Mouse (Mus musculus) CH12.LX (cell line): ENCODE measurements around the gene Igfbp5. TPM values are rescaled to one million over a fixed set of nuclear protein-coding genes. Genes with fewer than 3 reads are reported as not detected.
A peak's percentile ranks its signal among the peaks of the same experiment; 100 is the strongest.

Experiments used
- DNase-seq: peaks from one replicate; pipeline ENCODE4 v3.0.0-alpha.2; 2013; ENCODE audit errors: extremely low read depth
- H3K27ac ChIP-seq: 2 replicates; pipeline ENCODE4 v1.5.1; 2012; ENCODE audit warnings: low read depth, mild to moderate bottlenecking, control low read depth, moderate library complexity; ENCODE audit not compliant: insufficient read depth
- H3K27me3 ChIP-seq: replicated peaks from 2 replicates; pipeline ENCODE3; 2012; ENCODE audit warnings: inconsistent platforms
- H3K36me3 ChIP-seq, 2 experiments: replicated peaks in 1 of 2; 2 replicates each; pipeline versions ENCODE3 to v1.6.1; 2012; ENCODE audit warnings: inconsistent platforms in 1 of 2, low read length in 1 of 2, mild to moderate bottlenecking in 1 of 2, mixed read lengths in 1 of 2, moderate library complexity in 1 of 2; ENCODE audit not compliant: control insufficient read depth in 1 of 2, insufficient read depth in 1 of 2
- H3K4me1 ChIP-seq, 2 experiments: 2 replicates each; pipeline ENCODE4 v1.6.1; 2012; ENCODE audit warnings: inconsistent platforms in 1 of 2, moderate library complexity in 1 of 2; ENCODE audit not compliant: insufficient read depth in 2 of 2, control insufficient read depth in 1 of 2
- H3K4me2 ChIP-seq: 2 replicates; pipeline ENCODE4 v1.6.1; 2012; ENCODE audit warnings: low read depth, mild to moderate bottlenecking, control low read depth; ENCODE audit not compliant: poor library complexity, insufficient read depth, severe bottlenecking
- H3K4me3 ChIP-seq, 3 experiments: fragments of 150-350 bp in 1 of 3; sonication (generic) in 1 of 3; replicated peaks in 1 of 3; 2 replicates each; pipeline versions ENCODE3 to v1.5.1; 2011 to 2012; ENCODE audit warnings: low read depth in 2 of 3, low read length in 2 of 3, mild to moderate bottlenecking in 2 of 3, moderate library complexity in 2 of 3, control low read depth in 1 of 3, improper control_type of control experiment in 1 of 3, inconsistent platforms in 1 of 3, mixed read lengths in 1 of 3; ENCODE audit not compliant: poor library complexity in 1 of 3
- H3K79me2 ChIP-seq: replicated peaks from 2 replicates; pipeline ENCODE4 v1.6.1; 2012; ENCODE audit warnings: mild to moderate bottlenecking, moderate library complexity; ENCODE audit not compliant: control insufficient read depth, poor library complexity, insufficient read depth, severe bottlenecking; ENCODE audit errors: extremely low read depth
- H3K9ac ChIP-seq: 2 replicates; pipeline ENCODE4 v1.6.1; 2012; ENCODE audit warnings: low read depth, mild to moderate bottlenecking, control low read depth, moderate library complexity; ENCODE audit not compliant: insufficient read depth
- H3K9me3 ChIP-seq: replicated peaks from 2 replicates; pipeline ENCODE3; 2012; ENCODE audit warnings: low read length, inconsistent platforms, mixed read lengths
- CHD1 ChIP-seq: IDR thresholded peaks from 2 replicates; pipeline ENCODE4 v1.6.1; 2012; ENCODE audit warnings: low read depth, low read length, improper control_type of control experiment, inconsistent platforms
- CTCF ChIP-seq, 2 experiments: IDR thresholded peaks in 1 of 2; conservative IDR thresholded peaks in 1 of 2; 2 replicates each; pipeline ENCODE4 v1.5.1; 2011 to 2012; ENCODE audit warnings: low read depth in 2 of 2, low read length in 2 of 2, improper control_type of control experiment in 1 of 2, inconsistent platforms in 1 of 2, mild to moderate bottlenecking in 1 of 2, moderate library complexity in 1 of 2
- ELF1 ChIP-seq: IDR thresholded peaks from 2 replicates; pipeline ENCODE4 v1.6.1; 2014; ENCODE audit warnings: low read depth, mild to moderate bottlenecking, inconsistent platforms, low read length, improper control_type of control experiment
- HCFC1 ChIP-seq: IDR thresholded peaks from 2 replicates; pipeline ENCODE4 v1.6.1; 2012; ENCODE audit warnings: low read depth, mild to moderate bottlenecking, inconsistent platforms, low read length, improper control_type of control experiment
- IRF4 ChIP-seq: IDR thresholded peaks from 2 replicates; pipeline ENCODE4 v1.6.1; 2014; ENCODE audit warnings: low read depth, mild to moderate bottlenecking, inconsistent platforms, low read length, improper control_type of control experiment
- KAT2A ChIP-seq: IDR thresholded peaks from 2 replicates; pipeline ENCODE4 v1.6.1; 2012; ENCODE audit warnings: low read length, improper control_type of control experiment, inconsistent platforms; ENCODE audit not compliant: insufficient replicate concordance
- MAX ChIP-seq: IDR thresholded peaks from 2 replicates; pipeline ENCODE4 v1.6.1; 2011; ENCODE audit warnings: low read length, improper control_type of control experiment
- MAZ ChIP-seq: IDR thresholded peaks from 2 replicates; pipeline ENCODE4 v1.6.1; 2012; ENCODE audit warnings: low read depth, mild to moderate bottlenecking, inconsistent platforms, low read length, improper control_type of control experiment, moderate library complexity
- PAX5 ChIP-seq: IDR thresholded peaks from 2 replicates; pipeline ENCODE4 v1.6.1; 2012; ENCODE audit warnings: low read length, inconsistent platforms, mixed read lengths
- POLR2AphosphoS2 ChIP-seq: IDR thresholded peaks from 2 replicates; pipeline ENCODE4 v1.6.1; 2011; ENCODE audit warnings: low read depth, low read length, improper control_type of control experiment
- RAD21 ChIP-seq: IDR thresholded peaks from 2 replicates; pipeline ENCODE4 v1.6.1; 2011; ENCODE audit warnings: low read depth, mild to moderate bottlenecking, low read length, improper control_type of control experiment, moderate library complexity
- RCOR1 ChIP-seq: conservative IDR thresholded peaks from 2 replicates; pipeline ENCODE4 v1.6.1; 2012; ENCODE audit warnings: low read depth, mild to moderate bottlenecking, inconsistent platforms, low read length, improper control_type of control experiment
- SIN3A ChIP-seq: IDR thresholded peaks from 2 replicates; pipeline ENCODE4 v1.6.1; 2012; ENCODE audit warnings: low read length, improper control_type of control experiment, inconsistent platforms
- SMC3 ChIP-seq: IDR thresholded peaks from 2 replicates; pipeline ENCODE4 v1.6.1; 2011; ENCODE audit warnings: low read depth, low read length, improper control_type of control experiment
- USF2 ChIP-seq: conservative IDR thresholded peaks from 2 replicates; pipeline ENCODE4 v1.6.1; 2011; ENCODE audit warnings: low read depth, low read length, improper control_type of control experiment
- ZC3H11A ChIP-seq: IDR thresholded peaks from 2 replicates; pipeline ENCODE4 v1.6.1; 2012; ENCODE audit warnings: low read depth, mild to moderate bottlenecking, inconsistent platforms, low read length, improper control_type of control experiment
- ZKSCAN1 ChIP-seq: IDR thresholded peaks from 2 replicates; pipeline ENCODE4 v1.6.1; 2012; ENCODE audit warnings: low read depth, inconsistent platforms, low read length, improper control_type of control experiment, borderline replicate concordance
- ZMIZ1 ChIP-seq: IDR thresholded peaks from 2 replicates; pipeline ENCODE4 v1.6.1; 2012; ENCODE audit warnings: low read depth, mild to moderate bottlenecking, inconsistent platforms, low read length, improper control_type of control experiment
- dilution Hi-C: fragments of 300-500 bp; cut with MboI; formaldehyde crosslinking; loops from 2 replicates; pipeline ENCODE4 v1.14.3; 2020; ENCODE audit warnings: low sequenced_read_pairs; ENCODE audit not compliant: extremely low pct_unique_long_range_greater_than_20kb, extremely low pct_ligation_motif_present
- in situ Hi-C: fragments of 300-500 bp; cut with MboI; formaldehyde crosslinking; loops from 3 replicates; pipeline ENCODE4 v1.14.3; 2019; ENCODE audit warnings: low sequenced_read_pairs, low pct_ligation_motif_present, low pct_unique_long_range_greater_than_20kb, mixed read lengths
- polyA plus RNA-seq: library from polyadenylated mRNA; unstranded; fragments of >175 nt; gene quantifications from 2 replicates; pipeline ENCODE4 v1.2.1, GENCODE M21; 2012; ENCODE audit warnings: low read depth; ENCODE audit not compliant: insufficient read length
- total RNA-seq, 2 experiments: library from RNA; depleted of rRNA; stranded (reverse); fragments of 300-350 nt in 1 of 2; fragments of >200 nt in 1 of 2; gene quantifications; 2 replicates each; pipeline ENCODE4 v1.2.3; 2012 to 2014

Gene Igfbp5
- total and polyA plus RNA-seq, 3 experiments, result 0.08 to 0.09 TPM; not detected in 1

GRCm38 (mm10) chr1:72878473-72879318 is 4.0 kb upstream of the Igfbp5 start:
- H3K27me3 ChIP-seq, result peaks cover 51% of the 10 kb centered on the region
- H3K36me3 ChIP-seq, result no peaks in the 10 kb centered on the region
- no peak overlapping the region for H3K4me3 ChIP-seq
- in situ Hi-C loops (loop anchor here (10.0 kb wide), 2 partner anchors 946 to 976 kb away; no protein-coding TSS in a partner anchor), dilution Hi-C loops (no loop called here)
- H3K9me3 ChIP-seq, result no peaks in the 10 kb centered on the region
- DNase-seq, result no peak
- H3K79me2 ChIP-seq, result no peaks in the 10 kb centered on the region
- peak overlapping the region; percentile 22; the same call in 1 of the 2 replicates for H3K9ac ChIP-seq
- TF ChIP-seq PAX5 (no peak), ZKSCAN1 (no peak), ZMIZ1 (no peak), POLR2AphosphoS2 (no peak), CHD1 (no peak), ZC3H11A (no peak), SIN3A (no peak), KAT2A (no peak), USF2 (no peak), MAZ (no peak), MAX (no peak), RCOR1 (no peak), IRF4 (no peak)
- peak overlapping the region; percentile 60 for H3K4me2 ChIP-seq
- peaks cover 0 to 11% of the 10 kb centered on the region in 2 experiments; a peak in 2 of 4 replicates for H3K4me1 ChIP-seq
- no peak overlapping the region for H3K27ac ChIP-seq

GRCm38 (mm10) chr1:72877892-72878291 is 3.2 kb upstream of the Igfbp5 start:
- peak overlapping the region; percentile 60 for H3K4me2 ChIP-seq
- peaks cover 59% of the 10 kb centered on the region for H3K27me3 ChIP-seq
- DNase-seq, result peak; percentile 70

More at GRCm38 (mm10) chr1:72877892-72878291, 3.2 kb upstream of the Igfbp5 start:
- Histone ChIP-seq H3K9me3 (no peaks in the 10 kb centered on the region), H3K27ac (no peak overlapping the region), H3K79me2 (no peaks in the 10 kb centered on the region), H3K4me1 (peaks cover 0 to 19% of the 10 kb centered on the region in 2 experiments; a peak in 2 of 4 replicates), H3K9ac (peak overlapping the region; percentile 22; the same call in 1 of the 2 replicates), H3K4me3 (no peak overlapping the region), H3K36me3 (no peaks in the 10 kb centered on the region)
- in situ Hi-C loops (loop anchor here (10.0 kb wide), 2 partner anchors 947 to 977 kb away; no protein-coding TSS in a partner anchor), dilution Hi-C loops (no loop called here)
- TF ChIP-seq ELF1, result peak; percentile 71; the same call in 1 of the 2 replicates
- TF ChIP-seq ZMIZ1, result no peak
- TF ChIP-seq PAX5, result no peak
- TF ChIP-seq CTCF (conservative IDR thresholded peaks at IDR 0.05 in 1 of 2, IDR thresholded peaks at IDR 0.05 in 1 of 2; ENCODE audit: low read depth in 2 of 2, low read length in 2 of 2), result peak; percentile 42 to 85; a peak in 3 of 4 replicates
- TF ChIP-seq ZC3H11A, result peak; percentile 42; the same call in 1 of the 2 replicates
- no peak for TF ChIP-seq HCFC1
- TF ChIP-seq SMC3, result peak; percentile 90
- TF ChIP-seq RAD21, result peak; percentile 96
